Mouse (Mus musculus) brain, adult 2 months (tissue): ENCODE measurements around the gene Nubp2.

Experiments
- DNase-seq: peaks from one replicate; pipeline ENCODE4 v3.0.0; 2011; ENCODE audit warnings: low read depth, low spot score

The Nubp2 gene

DNA sequence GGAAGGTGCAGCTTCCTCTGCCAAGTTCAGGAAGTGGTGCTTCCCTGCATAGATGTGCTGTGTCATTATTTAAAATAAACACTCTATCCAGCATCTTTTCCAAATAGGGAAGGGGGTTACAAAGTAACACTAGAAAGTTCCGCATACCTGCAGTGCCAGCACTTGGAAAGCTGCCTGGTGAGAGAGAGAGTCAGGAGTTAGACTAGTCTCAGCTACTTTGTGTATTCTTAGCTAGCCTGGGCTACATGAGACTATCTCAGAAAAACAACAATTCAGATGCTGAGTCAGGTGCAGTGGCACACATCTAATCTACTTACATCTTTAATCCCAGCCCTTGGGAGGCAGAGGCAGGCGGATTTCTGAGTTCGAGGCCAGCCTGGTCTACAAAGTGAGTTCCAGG, 24.4 kb downstream of the Nubp2 start:
- DNase-seq = no peak

GRCm38 (mm10) chr17:24860076-24860475, 26.1 kb downstream of the Nubp2 start:
- no peak for DNase-seq

- peak; percentile 38 for DNase-seq
Measured at GRCm38 (mm10) chr17:24858967-24859366, 27.2 kb downstream of the Nubp2 start.

DNA sequence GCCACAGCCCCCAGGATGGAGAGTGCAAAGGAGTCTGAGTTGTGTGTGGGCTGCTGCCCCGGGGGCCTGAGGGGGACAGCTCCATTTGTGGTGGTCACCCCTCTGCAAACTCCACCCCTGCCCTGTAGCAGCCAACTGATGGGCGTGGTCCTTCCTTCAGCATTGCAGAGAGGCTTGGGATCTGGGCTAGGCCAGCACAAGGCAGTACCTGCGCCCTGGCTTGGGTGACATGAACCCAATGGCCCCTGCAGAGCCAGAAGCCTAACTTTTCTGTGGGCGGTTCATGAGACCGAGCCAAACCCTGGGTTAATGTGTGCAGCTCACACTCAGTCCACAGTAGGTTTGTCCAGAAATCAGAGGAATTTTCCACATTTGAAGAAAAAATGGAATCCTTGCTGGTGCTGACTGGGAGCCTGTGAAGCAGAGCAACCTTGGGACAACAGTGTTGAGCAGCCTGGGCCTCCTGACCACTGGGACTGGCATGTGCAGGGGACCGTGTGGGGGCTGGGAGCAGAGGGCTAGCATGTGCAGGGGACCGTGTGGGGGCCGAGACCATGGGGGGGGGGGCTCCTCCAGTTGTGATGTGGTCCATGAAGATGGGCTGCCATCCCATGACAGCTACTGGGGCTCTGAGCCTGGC, 28.2 kb downstream of the Nubp2 start:
- no peak for DNase-seq

DNA sequence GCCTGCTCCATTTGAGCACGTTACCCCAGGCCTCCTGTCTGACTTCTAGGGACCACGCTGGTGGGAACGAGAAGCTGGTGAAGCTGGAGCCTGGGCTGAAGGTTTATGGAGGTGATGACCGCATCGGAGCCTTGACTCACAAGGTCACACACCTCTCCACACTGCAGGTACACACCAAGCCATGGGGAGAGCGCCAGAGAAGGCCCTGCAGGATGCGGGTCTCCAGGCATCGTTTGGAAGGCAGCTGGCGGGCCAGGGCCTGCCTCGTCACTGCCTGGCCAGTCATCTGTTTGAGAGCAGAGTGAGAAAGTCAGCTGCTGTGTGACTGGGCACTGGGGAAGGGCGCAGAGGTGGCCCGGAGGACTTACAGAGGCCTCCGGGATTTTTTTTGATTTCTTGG, 29.6 kb downstream of the Nubp2 start:
- DNase-seq = no peak

GRCm38 (mm10) chr17:24855838-24856464, 30.2 kb downstream of the Nubp2 start:
- DNase-seq = peak; percentile 73

- DNase-seq = no peak
Measured at GRCm38 (mm10) chr17:24851381-24852125, 34.6 kb downstream of the Nubp2 start.

DNA sequence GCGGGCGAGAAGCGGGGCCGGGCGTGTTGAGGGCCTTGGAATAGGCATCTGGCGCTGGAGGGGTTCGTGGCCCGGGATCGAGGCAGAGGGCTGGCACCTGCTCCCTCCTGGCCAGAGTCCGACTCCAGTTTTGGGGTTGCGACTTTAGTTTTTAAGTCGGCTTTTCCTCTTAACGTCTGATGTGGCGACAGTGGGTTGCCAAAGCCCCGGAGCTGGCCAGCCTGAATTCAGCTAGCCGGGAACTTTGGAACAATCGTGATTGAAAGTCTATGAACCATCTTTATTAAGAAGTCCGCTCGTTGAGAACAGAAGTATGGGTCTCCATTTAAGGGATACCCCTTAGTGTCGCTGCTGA, 35.4 kb downstream of the Nubp2 start:
- no peak for DNase-seq

GRCm38 (mm10) chr17:24850065-24850772, 35.9 kb downstream of the Nubp2 start, which contains the start of gene Fahd1:
Gene Fahd1, minus strand, starts transcription at chr17:24850364.
- DNase-seq = peak; percentile 99

GRCm38 (mm10) chr17:24849733-24850064, 36.5 kb downstream of the Nubp2 start:
- no peak for DNase-seq

DNA sequence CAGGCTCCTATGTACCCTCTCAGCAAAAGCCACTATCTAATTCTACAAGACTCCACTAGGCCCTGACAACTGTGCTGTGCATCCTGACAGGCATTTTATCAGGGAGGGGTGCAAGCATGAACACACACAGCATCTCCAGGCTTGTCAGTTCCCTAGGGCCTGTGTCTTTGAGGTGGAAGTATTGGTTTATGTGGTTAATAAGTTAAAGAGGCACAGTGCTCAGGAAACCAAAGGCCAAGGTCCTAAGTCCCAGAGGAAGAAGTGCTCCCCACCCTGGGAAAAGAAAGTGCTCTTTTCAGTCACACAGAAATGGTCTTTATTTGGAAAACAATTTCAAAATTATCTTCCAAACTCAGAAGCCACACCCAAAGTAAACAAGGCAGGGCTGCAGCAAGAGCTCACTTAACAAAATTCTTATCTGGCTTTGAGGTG, 37.5 kb downstream of the Nubp2 start:
- no peak for DNase-seq

GRCm38 (mm10) chr17:24847386-24847785, 38.8 kb downstream of the Nubp2 start:
- no peak for DNase-seq

- no peak for DNase-seq
Measured at GRCm38 (mm10) chr17:24844525-24844924, 41.6 kb downstream of the Nubp2 start.

GRCm38 (mm10) chr17:24842631-24843030, 43.5 kb downstream of the Nubp2 start:
- no peak for DNase-seq

GRCm38 (mm10) chr17:24841133-24841532, 45.0 kb downstream of the Nubp2 start:
- peak; percentile 35 for DNase-seq

DNA sequence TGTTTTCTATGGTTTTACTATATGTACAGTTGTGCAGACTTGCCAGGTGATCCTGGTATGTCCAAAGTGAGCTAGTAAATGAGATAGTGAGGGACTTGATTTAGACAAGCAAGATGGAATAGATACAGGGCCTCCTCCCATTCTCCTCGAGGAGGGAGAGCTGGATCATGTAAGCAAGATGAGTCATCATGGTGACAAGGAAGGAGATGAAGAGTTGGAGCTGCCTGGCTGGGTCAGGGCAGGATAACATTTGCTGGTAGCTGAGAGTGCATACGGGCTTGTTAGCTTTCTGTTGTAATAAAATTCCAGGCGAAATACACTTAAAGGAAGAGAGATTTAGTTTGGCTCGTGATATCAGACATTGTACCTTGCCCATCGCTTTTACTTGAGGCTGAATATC, 45.8 kb downstream of the Nubp2 start:
- DNase-seq = peak; percentile 45

GRCm38 (mm10) chr17:24839842-24840241, 46.3 kb downstream of the Nubp2 start, which contains the start of gene Hagh:
Gene Hagh, plus strand, starts transcription at chr17:24840143.
- DNase-seq = peak; percentile 67
